Mouse (Mus musculus) midbrain, embryonic 12.5 days (tissue): Measurements from ENCODE around the gene Gm37240. TPM values are rescaled to one million over a fixed set of nuclear protein-coding genes. Genes with fewer than 3 reads are reported as not detected.

Experiments
- ATAC-seq: fragments of 200-750 bp; cut with Nextera tagmentation; 2 replicates; pipeline ENCODE4 v1.8.0; 2017; ENCODE audit warnings: low read depth, moderate TSS enrichment, moderate library complexity; ENCODE audit not compliant: low FRiP score
- H3K27ac ChIP-seq: fragments of 300-500 bp; sonication (generic); replicated peaks from 2 replicates; pipeline ENCODE4 v1.5.1; 2016; ENCODE audit warnings: mild to moderate bottlenecking
- H3K27me3 ChIP-seq: fragments of 300-500 bp; sonication (generic); 2 replicates; pipeline ENCODE4 v1.6.1; 2016; ENCODE audit warnings: mild to moderate bottlenecking
- H3K36me3 ChIP-seq: fragments of 300-500 bp; sonication (generic); 2 replicates; pipeline ENCODE4 v1.6.1; 2016
- H3K4me1 ChIP-seq: fragments of 300-500 bp; sonication (generic); 2 replicates; pipeline ENCODE4 v1.6.1; 2016
- H3K4me2 ChIP-seq: fragments of 300-500 bp; sonication (generic); replicated peaks from 2 replicates; pipeline ENCODE4 v1.6.1; 2016; ENCODE audit warnings: mild to moderate bottlenecking, moderate library complexity
- H3K4me3 ChIP-seq: fragments of 300-500 bp; sonication (generic); 2 replicates; pipeline ENCODE4 v1.5.1; 2016; ENCODE audit warnings: mild to moderate bottlenecking
- H3K9ac ChIP-seq: fragments of 300-500 bp; sonication (generic); replicated peaks from 2 replicates; pipeline ENCODE4 v1.6.1; 2016; ENCODE audit warnings: mild to moderate bottlenecking, moderate library complexity
- H3K9me3 ChIP-seq: fragments of 300-500 bp; sonication (generic); 2 replicates; pipeline ENCODE4 v1.6.1; 2016; ENCODE audit warnings: mild to moderate bottlenecking
- WGBS: fragments of 180-500 bp; shearing (Covaris S2); methylation state at CpG from one replicate; pipeline ENCODE4 v1.1.7; 2016; 5-methylcytosine and 5-hydroxymethylcytosine counted together
- polyA plus RNA-seq: library from polyadenylated mRNA; unstranded; fragments of >200 nt; fragmentation: Nextera tagmentation; extraction: Ambion mirVana; gene quantifications from 2 replicates; pipeline ENCODE4 v1.2.1, GENCODE M21; 2016

Gene Gm37240
- polyA plus RNA-seq, 1 experiment from 2014 or later = 0.96 TPM

DNA sequence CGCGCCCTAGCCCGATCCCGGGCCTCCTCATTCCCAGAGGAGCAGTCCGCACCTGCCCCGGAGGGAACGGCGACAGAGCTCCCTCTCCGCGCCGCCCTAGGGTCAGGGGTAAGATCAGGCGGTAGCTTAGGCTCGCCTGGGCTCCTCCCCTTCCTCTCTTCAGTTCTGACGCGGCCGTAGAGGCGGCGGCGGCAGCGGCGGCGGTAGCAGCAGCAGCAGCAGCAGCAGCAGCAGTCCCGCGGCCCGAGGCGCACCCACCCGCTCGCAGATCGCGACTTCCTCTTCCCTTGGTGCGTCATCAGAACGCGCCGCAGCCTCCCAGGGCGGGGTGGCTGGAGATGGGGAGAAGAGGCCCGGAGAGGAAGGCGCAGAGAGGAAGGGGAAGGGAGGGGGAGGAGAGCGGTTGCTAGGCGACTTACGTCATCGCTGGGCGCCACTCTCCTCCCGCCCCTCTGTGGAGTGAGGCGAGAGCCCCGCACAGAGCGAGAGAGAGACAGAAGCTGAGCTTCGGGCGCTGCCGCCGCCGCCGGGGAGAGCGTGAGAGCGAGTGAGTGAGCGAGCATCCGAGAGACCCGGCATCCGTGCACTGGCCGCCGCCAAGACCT is 1073.1 kb downstream of the Gm37240 start:
- Histone ChIP-seq H3K4me1 (peaks cover 27% of the 10 kb centered on the region), H3K27ac (peak overlapping the region; percentile 96), H3K36me3 (no peaks in the 10 kb centered on the region), H3K9ac (peak overlapping the region; percentile 86), H3K4me3 (peak overlapping the region; percentile 99), H3K9me3 (no peaks in the 10 kb centered on the region), H3K27me3 (no peaks in the 10 kb centered on the region), H3K4me2 (peak overlapping the region; percentile 98)
- ATAC-seq = peak; percentile 98
- WGBS = under 1% methylated on average over 49 of the region's 60 CpGs

DNA sequence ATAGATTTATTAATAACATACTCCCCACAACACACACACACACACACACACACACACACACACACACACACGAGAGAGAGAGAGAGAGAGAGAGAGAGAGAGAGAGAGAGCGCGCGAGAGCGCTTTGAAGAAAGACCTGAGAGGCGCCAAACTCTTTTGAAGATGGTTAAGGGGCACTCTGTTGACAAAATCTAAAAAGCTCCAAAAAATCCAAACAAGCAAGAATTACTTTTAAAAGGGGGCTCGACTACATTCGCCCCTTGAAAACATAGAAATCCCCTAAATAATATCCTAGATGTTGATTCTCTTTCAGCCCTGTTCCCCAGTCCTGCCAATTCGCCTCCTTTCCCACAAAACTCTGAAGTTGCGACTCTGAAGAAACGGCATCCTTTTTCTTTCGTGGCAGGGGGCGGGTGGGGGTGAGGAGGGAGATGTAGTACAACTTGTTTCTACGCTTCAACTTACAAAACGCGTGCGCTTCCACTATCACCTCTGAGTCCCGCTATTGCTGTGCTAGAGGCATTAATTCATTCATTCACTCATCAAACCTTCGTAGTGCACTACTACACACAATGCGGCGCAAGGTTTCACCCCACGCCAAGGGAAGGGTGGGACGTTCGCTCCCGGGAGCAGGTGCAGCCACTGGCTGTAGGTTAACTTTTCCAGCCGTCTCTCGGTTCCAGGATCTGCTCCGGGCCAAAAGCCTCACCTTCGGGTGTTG is 1073.7 kb downstream of the Gm37240 start:
- H3K27ac ChIP-seq = peak overlapping the region; percentile 96
- H3K4me1 ChIP-seq = peaks cover 27% of the 10 kb centered on the region
- no peaks in the 10 kb centered on the region for H3K27me3 ChIP-seq
- H3K4me3 ChIP-seq = peak overlapping the region; percentile 99
- peak overlapping the region; percentile 78 for H3K9ac ChIP-seq
- peak overlapping the region; percentile 80 for H3K4me2 ChIP-seq
- ATAC-seq = no peak; the same call in 1 of the 2 replicates
- 1% methylated on average over 29 of the region's 29 CpGs for WGBS
- H3K36me3 ChIP-seq = no peaks in the 10 kb centered on the region
- H3K9me3 ChIP-seq = no peaks in the 10 kb centered on the region

DNA sequence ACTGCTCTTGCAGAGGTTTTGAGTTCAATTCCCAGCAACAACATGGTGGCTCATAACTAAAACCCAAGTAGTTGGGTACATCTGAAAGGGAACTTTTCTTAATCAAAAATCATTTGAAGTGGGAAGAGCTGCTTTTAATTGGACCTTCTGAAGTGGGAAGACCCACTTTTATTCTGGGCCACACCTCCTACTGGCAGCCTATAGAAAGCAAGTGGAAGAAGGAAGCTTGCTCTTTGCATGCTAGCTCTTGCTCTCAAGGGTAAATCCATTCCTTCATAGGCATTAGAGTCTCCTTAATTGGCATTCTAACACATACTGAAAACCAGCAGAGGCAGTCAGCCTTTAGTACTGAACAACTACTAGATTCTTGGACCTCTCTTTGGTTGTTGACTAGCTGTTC is 1076.5 kb downstream of the Gm37240 start:
- no peak for ATAC-seq
- no peaks in the 10 kb centered on the region for H3K27me3 ChIP-seq
- no peaks in the 10 kb centered on the region for H3K9me3 ChIP-seq
- H3K4me1 ChIP-seq = peaks cover 17% of the 10 kb centered on the region
- H3K36me3 ChIP-seq = no peaks in the 10 kb centered on the region
- H3K4me3 ChIP-seq = no peak overlapping the region
- H3K4me2 ChIP-seq = no peak overlapping the region
- H3K9ac ChIP-seq = no peak overlapping the region
- H3K27ac ChIP-seq = no peak overlapping the region

DNA sequence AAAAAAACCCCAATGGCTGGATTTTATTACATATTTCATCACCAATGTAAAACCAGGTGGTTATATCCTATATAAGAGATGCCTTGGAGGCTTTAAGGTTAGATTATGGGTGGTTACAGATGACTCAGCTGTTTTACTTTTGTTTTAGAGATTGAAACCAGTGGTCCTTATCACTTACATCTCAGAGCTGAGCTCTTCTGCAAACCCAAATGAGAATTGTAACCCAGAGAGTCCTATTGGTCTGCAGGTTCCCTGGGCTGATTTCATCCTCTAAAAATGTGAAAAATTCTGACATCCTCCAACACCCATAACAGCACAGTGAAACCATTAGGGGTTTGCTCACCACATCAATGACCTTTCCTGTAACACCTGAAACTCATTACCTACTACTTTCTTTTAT is 1078.4 kb downstream of the Gm37240 start:
- Histone ChIP-seq H3K36me3 (no peaks in the 10 kb centered on the region), H3K9me3 (no peaks in the 10 kb centered on the region), H3K4me1 (peaks cover 14% of the 10 kb centered on the region), H3K9ac (no peak overlapping the region), H3K4me3 (no peak overlapping the region), H3K4me2 (no peak overlapping the region), H3K27ac (no peak overlapping the region), H3K27me3 (no peaks in the 10 kb centered on the region)
- no peak for ATAC-seq

DNA sequence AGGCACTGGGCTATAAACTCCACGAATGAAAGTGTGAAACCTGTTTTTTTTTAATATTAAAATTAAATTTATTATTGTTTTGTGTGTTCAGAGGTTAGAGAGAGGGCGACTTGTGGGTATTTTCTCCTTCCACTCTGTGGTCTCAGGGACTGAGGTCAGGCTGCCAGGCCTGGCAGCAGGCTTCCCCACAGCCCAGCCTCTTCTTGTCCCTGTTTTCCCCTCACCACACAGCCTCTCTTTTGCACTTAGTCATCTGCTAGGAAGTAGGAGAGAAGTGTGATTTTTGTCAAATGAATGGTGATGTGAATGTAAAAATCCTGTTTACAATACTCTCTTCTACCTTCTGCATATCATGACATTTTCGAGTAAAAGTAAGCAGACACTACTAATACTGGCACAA is 1079.5 kb downstream of the Gm37240 start:
- H3K9ac ChIP-seq = no peak overlapping the region
- H3K36me3 ChIP-seq = no peaks in the 10 kb centered on the region
- no peaks in the 10 kb centered on the region for H3K9me3 ChIP-seq
- ATAC-seq = no peak
- no peak overlapping the region for H3K4me3 ChIP-seq
- WGBS = 77% methylated on average over 3 of the region's 3 CpGs
- H3K4me1 ChIP-seq = peaks cover 5% of the 10 kb centered on the region
- H3K4me2 ChIP-seq = no peak overlapping the region
- no peaks in the 10 kb centered on the region for H3K27me3 ChIP-seq
- H3K27ac ChIP-seq = no peak overlapping the region

DNA sequence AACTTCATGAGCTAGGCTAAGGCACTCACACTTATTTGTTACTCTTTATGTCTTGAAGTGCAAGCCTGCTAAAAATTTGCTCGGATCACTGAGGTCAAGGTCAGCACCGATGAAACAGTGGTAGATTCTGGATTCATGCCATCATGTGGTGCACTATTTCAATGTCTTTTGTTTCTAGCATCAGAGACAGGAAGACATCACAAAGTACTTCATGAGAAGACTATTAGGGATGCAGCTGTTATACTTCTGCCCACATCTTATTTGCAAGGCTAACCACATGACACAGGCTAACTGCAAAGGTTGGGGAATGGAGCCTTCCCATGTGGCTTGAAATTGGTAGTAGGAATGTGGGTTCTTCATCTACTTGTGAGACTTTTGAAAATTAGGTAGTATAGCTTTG is 1081.1 kb downstream of the Gm37240 start:
- Histone ChIP-seq H3K27me3 (no peaks in the 10 kb centered on the region), H3K9ac (no peak overlapping the region), H3K4me3 (no peak overlapping the region), H3K36me3 (no peaks in the 10 kb centered on the region), H3K4me2 (no peak overlapping the region), H3K9me3 (no peaks in the 10 kb centered on the region), H3K4me1 (no peaks in the 10 kb centered on the region), H3K27ac (no peak overlapping the region)
- ATAC-seq = no peak
- WGBS = 84% methylated on average over 2 of the region's 2 CpGs

DNA sequence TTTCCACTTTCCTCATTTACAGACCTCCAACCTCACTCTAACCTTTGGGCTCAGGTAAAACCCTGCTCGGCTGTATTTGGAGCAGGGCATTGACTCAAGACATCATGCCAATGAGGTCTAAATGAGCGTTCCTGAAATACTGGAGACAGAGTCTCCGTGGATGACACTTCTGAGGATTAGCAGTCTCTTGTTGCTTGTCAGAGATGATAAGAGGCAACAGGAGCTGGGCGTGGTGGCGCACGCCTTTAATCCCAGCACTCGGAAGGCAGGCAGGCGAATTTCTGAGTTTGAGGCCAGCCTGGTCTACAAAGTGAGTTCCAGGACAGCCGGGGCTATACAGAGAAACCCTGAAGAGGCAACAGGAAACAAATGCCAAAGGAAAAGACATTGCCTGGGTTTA is 1083.3 kb downstream of the Gm37240 start:
- Histone ChIP-seq H3K27me3 (no peaks in the 10 kb centered on the region), H3K36me3 (no peaks in the 10 kb centered on the region), H3K4me3 (no peak overlapping the region), H3K4me1 (no peaks in the 10 kb centered on the region), H3K9ac (no peak overlapping the region), H3K9me3 (no peaks in the 10 kb centered on the region), H3K27ac (no peak overlapping the region), H3K4me2 (no peak overlapping the region)
- ATAC-seq = no peak
- 71% methylated on average over 9 of the region's 9 CpGs for WGBS

DNA sequence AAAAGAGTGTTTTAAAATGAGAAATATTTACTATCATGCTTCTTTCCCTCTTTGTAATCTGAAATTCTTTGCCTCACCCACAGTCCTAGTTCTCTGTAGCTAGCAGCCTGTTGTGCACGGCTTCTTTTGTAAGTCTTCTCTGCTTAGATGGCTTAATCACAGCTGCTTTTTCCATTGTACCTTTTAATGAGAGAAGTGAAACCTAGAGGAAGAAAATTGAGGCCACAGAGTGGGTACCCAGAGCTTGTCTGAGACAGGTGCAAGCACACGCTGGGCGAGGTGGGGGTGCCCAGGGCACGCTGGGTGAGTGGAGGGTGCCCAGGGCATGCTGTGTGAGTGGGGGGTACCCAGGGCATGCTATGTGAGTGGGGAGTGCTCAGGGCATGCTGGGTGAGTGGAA is 1099.4 kb downstream of the Gm37240 start:
- Histone ChIP-seq H3K27ac (no peak overlapping the region), H3K27me3 (no peaks in the 10 kb centered on the region), H3K9me3 (peaks cover 7% of the 10 kb centered on the region), H3K4me2 (no peak overlapping the region), H3K4me3 (no peak overlapping the region), H3K4me1 (no peaks in the 10 kb centered on the region), H3K36me3 (no peaks in the 10 kb centered on the region), H3K9ac (no peak overlapping the region)
- WGBS = 89% methylated on average over 4 of the region's 4 CpGs
- 0 out of 2 replicates have a peak, but pooled peaks have one; percentile 34 for ATAC-seq

DNA sequence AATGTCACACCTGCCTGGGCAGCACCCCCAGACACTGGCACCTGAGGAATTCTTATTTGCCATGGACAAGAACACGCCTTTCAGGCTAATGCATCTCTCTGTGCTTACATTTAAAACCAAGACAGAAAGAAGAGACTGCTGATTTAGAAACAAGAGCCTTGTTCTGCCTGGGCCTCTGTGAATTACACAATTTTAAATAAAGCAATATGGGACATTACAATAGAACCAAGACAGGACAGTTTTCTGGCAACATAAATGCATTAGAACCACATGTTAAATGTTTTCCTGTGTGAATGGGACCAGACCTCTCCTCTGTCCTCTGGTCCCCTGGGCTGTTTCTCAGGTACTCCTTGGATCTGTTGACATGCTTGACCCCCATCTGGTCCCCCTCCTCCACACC is 1111.2 kb downstream of the Gm37240 start:
- Histone ChIP-seq H3K36me3 (no peaks in the 10 kb centered on the region), H3K27ac (no peak overlapping the region), H3K27me3 (no peaks in the 10 kb centered on the region), H3K4me3 (no peak overlapping the region), H3K4me1 (no peaks in the 10 kb centered on the region), H3K4me2 (no peak overlapping the region), H3K9ac (no peak overlapping the region), H3K9me3 (no peaks in the 10 kb centered on the region)
- 87% methylated on average over 1 of the region's 1 CpGs for WGBS
- no peak for ATAC-seq

DNA sequence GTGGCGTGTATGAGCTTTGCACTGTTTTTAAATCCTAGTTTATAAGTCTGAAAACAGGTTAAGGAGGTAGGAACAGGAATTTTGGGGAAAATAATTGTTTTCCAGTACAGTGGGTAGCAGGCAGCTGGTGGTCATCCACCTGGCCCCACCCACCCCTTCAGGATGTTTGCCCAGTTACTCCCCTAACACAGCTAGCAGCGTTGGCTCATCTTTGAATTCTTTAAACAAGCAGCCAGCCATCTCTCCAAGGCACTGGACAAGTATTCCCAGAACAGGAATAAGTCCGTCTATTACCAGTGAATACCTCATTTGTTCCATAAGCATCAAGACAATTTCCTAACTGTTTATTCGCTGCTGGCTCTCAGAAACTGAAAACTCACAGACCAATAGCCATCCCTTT is 1111.7 kb downstream of the Gm37240 start:
- Histone ChIP-seq H3K9me3 (no peaks in the 10 kb centered on the region), H3K4me2 (no peak overlapping the region), H3K27me3 (no peaks in the 10 kb centered on the region), H3K27ac (no peak overlapping the region), H3K9ac (no peak overlapping the region), H3K4me3 (no peak overlapping the region), H3K36me3 (no peaks in the 10 kb centered on the region), H3K4me1 (no peaks in the 10 kb centered on the region)
- no peak for ATAC-seq
- 73% methylated on average over 4 of the region's 4 CpGs for WGBS

DNA sequence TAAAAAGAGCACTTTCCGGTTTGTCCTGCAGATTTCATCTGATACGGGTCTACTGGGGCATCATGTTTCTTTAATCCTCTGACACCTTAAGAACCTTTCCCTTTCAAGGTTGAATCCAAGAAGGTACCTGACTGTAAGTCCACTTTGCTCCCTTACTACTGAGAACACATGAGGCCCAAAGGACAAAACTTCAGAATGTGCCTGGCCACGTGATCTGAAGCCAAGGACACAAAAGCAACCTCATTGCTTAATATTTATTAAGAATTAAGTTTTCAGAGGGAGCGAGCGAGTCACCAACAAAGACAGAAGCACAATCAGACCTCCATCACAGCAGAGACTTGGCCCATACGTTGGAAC is 1112.3 kb downstream of the Gm37240 start:
- H3K4me3 ChIP-seq = no peak overlapping the region

DNA sequence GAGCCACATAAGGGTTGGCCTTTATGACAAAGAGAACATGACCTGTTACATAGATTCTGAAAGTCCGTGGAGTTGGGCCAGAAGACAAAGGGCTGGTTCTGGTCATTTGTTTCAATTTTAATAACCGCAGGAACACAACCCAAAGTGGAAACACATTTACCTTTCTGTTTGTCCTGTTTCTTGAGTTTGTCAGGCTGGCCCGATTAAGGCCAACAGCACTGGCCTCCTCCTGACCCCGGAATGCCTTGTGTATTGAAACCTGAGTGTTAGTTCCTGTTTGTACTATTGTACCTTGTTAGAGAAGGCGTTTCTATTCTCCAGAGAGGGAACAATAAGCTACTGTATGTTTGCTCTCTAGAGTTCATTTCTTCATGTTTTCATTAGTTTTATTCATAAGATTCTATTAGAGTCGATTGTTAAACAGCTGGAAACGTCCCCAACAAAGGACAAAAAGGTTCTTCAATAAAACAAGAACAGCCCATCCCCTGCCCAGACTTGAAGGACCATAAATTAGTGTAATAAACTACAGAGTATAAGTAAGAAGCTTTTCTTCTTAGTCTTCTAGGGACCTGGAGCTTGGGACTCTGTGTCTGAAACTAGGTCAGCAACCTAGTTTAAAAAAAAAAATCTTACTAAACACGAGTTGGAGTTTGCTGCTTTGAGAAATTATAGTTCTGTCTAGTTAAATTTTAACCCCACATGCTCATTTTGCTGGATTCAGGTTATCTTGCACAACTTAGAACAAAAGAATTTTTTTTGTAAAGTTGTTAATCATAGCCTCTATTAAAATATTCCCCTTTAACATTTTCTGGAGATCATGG is 1112.9 kb downstream of the Gm37240 start:
- Histone ChIP-seq H3K4me3 (no peak overlapping the region), H3K4me1 (no peaks in the 10 kb centered on the region), H3K9ac (no peak overlapping the region), H3K27ac (no peak overlapping the region), H3K4me2 (no peak overlapping the region), H3K27me3 (no peaks in the 10 kb centered on the region), H3K36me3 (no peaks in the 10 kb centered on the region), H3K9me3 (no peaks in the 10 kb centered on the region)
- no peak for ATAC-seq
- WGBS = 71% methylated on average over 8 of the region's 8 CpGs

More for the DNA sequence above, 1112.3 kb downstream of the Gm37240 start:
- H3K4me1 ChIP-seq = no peaks in the 10 kb centered on the region
- H3K27me3 ChIP-seq = no peaks in the 10 kb centered on the region
- no peaks in the 10 kb centered on the region for H3K36me3 ChIP-seq
- H3K27ac ChIP-seq = no peak overlapping the region
- H3K4me2 ChIP-seq = no peak overlapping the region
- no peaks in the 10 kb centered on the region for H3K9me3 ChIP-seq
- H3K9ac ChIP-seq = no peak overlapping the region
- no peak for ATAC-seq
- 79% methylated on average over 6 of the region's 6 CpGs for WGBS
